In genomic region chr19:47006321-47006720, GRCm38 (mm10) we compare ENCODE assay signal across 8 mouse cellular contexts. TPM values are rescaled to one million over a fixed set of nuclear protein-coding genes. Genes with fewer than 3 reads are reported as not detected.
DNase-seq lines count a peak whose midpoint lies in the region; ATAC-seq and TF ChIP-seq lines count a peak whose summit lies in the region.

No protein-coding gene starts in this region.

- no peak overlapping the region for H3K4me3 ChIP-seq in midbrain, embryonic 13.5 days (replicated peaks)
- no peak overlapping the region for H3K4me3 ChIP-seq in midbrain, postnatal 0 days (ENCODE audit: low read depth, low read length)

- TF ChIP-seq CTCF in midbrain, postnatal 0 days (IDR thresholded peaks at IDR 0.05): no peak

- H3K9me3 ChIP-seq in midbrain, embryonic 13.5 days: no peaks in the 10 kb centered on the region
- no peaks in the 10 kb centered on the region for H3K9me3 ChIP-seq in midbrain, postnatal 0 days (ENCODE audit: low read length)

- no peaks in the 10 kb centered on the region for H3K4me1 ChIP-seq in midbrain, embryonic 13.5 days (replicated peaks)
- H3K4me1 ChIP-seq in midbrain, postnatal 0 days (ENCODE audit: insufficient read depth, low read length): no peaks in the 10 kb centered on the region

- intact Hi-C loops in gastrocnemius, postnatal 14 days (cut with DNase I; ENCODE audit: low total_unique reads): no loop called here

- DNase-seq in adrenal gland, adult (ENCODE audit: inconsistent age in 2 of 2, low spot score in 1 of 2): peak; percentile 33 to 77
- no peak for DNase-seq in adrenal gland, adult 8-10 months
- no peak for DNase-seq in midbrain, postnatal 0 days (ENCODE audit: low spot score)
- DNase-seq in gastrocnemius, postnatal 14 days: peak; percentile 64
- peak; percentile 75 for DNase-seq in mesoderm, embryonic 11.5 days (ENCODE audit: low read depth, low spot score)
- no peak for DNase-seq in spleen, postnatal 36 days (ENCODE audit: low spot score in 2 of 2)
- DNase-seq in right cerebral cortex, postnatal 36 days (ENCODE audit: low spot score in 2 of 2): no peak

- ATAC-seq in midbrain, embryonic 13.5 days: no peak
- ATAC-seq in midbrain, postnatal 0 days (ENCODE audit: low FRiP score): no peak

- H3K27me3 ChIP-seq in midbrain, embryonic 13.5 days: no peaks in the 10 kb centered on the region
- H3K27me3 ChIP-seq in midbrain, postnatal 0 days (ENCODE audit: insufficient read depth, low read length): no peaks in the 10 kb centered on the region

- H3K4me2 ChIP-seq in midbrain, embryonic 13.5 days (replicated peaks): no peak overlapping the region
- H3K4me2 ChIP-seq in midbrain, postnatal 0 days (ENCODE audit: low read depth, low read length, poor library complexity, severe bottlenecking): no peak overlapping the region

- 1% methylated on average over 4 of the region's 4 CpGs for WGBS in midbrain, embryonic 13.5 days
- 9% methylated on average over 4 of the region's 4 CpGs for WGBS in midbrain, postnatal 0 days

- H3K9ac ChIP-seq in midbrain, embryonic 13.5 days (replicated peaks): 0 out of 2 replicates have a peak overlapping the region, but pooled peaks have one; percentile 23
- H3K9ac ChIP-seq in midbrain, postnatal 0 days (replicated peaks; ENCODE audit: low read length, poor library complexity, severe bottlenecking): no peak overlapping the region

- no peaks in the 10 kb centered on the region for H3K36me3 ChIP-seq in midbrain, embryonic 13.5 days
- no peaks in the 10 kb centered on the region for H3K36me3 ChIP-seq in midbrain, postnatal 0 days (ENCODE audit: insufficient read depth, low read length)

- no peak overlapping the region for H3K27ac ChIP-seq in midbrain, embryonic 13.5 days
- H3K27ac ChIP-seq in midbrain, postnatal 0 days (ENCODE audit: low read depth, low read length): no peak overlapping the region

RNA-seq across cellular contexts. Expression of gene Ina, which starts 8.2 kb away (rescaled TPM):
- 1 to 10 TPM; 6.1 to 9.9 (median 7.6) TPM for total RNA-seq in adrenal gland, adult 8-10 months (2022)
- 481 and 511 TPM in 2 replicates for polyA plus RNA-seq in midbrain, embryonic 13.5 days (2015; fragmentation: Nextera tagmentation; extraction: Ambion mirVana)
- 229 and 248 TPM in 2 replicates for total RNA-seq in midbrain, postnatal 0 days (2014; rRNA removed)
- 294 and 310 TPM in 2 replicates for polyA plus RNA-seq in midbrain, postnatal 0 days (2015; fragmentation: Nextera tagmentation; extraction: Ambion mirVana)
- total RNA-seq in gastrocnemius, postnatal 14 days (2021): not detected

RNA-seq across cellular contexts. Expression of gene Nt5c2, which starts 8.6 kb away (rescaled TPM):
- 10 to 100 TPM; 44.2 to 83.0 (median 65.5) TPM for total RNA-seq in adrenal gland, adult 8-10 months (2022)
- polyA plus RNA-seq in midbrain, embryonic 13.5 days (2015; fragmentation: Nextera tagmentation; extraction: Ambion mirVana): 96.0 and 97.2 TPM in 2 replicates
- total RNA-seq in midbrain, postnatal 0 days (2014; rRNA removed): 64.1 and 68.1 TPM in 2 replicates
- 81.8 and 83.0 TPM in 2 replicates for polyA plus RNA-seq in midbrain, postnatal 0 days (2015; fragmentation: Nextera tagmentation; extraction: Ambion mirVana)
- 10 to 100 TPM; 17.5 to 23.0 TPM for total RNA-seq in gastrocnemius, postnatal 14 days (2021)

RNA-seq across cellular contexts. Expression of gene Pcgf6, which starts 44.4 kb away (rescaled TPM):
- 10 to 100 TPM; 11.7 to 19.9 (median 15.6) TPM for total RNA-seq in adrenal gland, adult 8-10 months (2022)
- 28.9 and 31.2 TPM in 2 replicates for polyA plus RNA-seq in midbrain, embryonic 13.5 days (2015; fragmentation: Nextera tagmentation; extraction: Ambion mirVana)
- total RNA-seq in midbrain, postnatal 0 days (2014; rRNA removed): 26.3 and 29.2 TPM in 2 replicates
- polyA plus RNA-seq in midbrain, postnatal 0 days (2015; fragmentation: Nextera tagmentation; extraction: Ambion mirVana): 21.8 and 23.6 TPM in 2 replicates
- total RNA-seq in gastrocnemius, postnatal 14 days (2021): 1 to 10 TPM; 2.4 to 3.1 TPM

Comparison
In these comparisons a context has a peak if more than half of its experiments do, and no peak if none do; other contexts are left out.
1. DNase-seq: peak in adrenal gland, adult (2 of 2), gastrocnemius, postnatal 14 days (single experiment) and mesoderm, embryonic 11.5 days (single experiment); none in adrenal gland, adult 8-10 months (single experiment), midbrain, postnatal 0 days (single experiment), spleen, postnatal 36 days (0 of 2) and right cerebral cortex, postnatal 36 days (0 of 2).
2. RNA of gene Ina, which starts 8.2 kb away (total RNA-seq): 229 to 248 TPM in midbrain, postnatal 0 days; 6.1 to 9.9 TPM in adrenal gland, adult 8-10 months and not detected in gastrocnemius, postnatal 14 days; every median in the first group is over 10 times any median in the second.